Comparison of ENCODE assay signal across 20 mouse cellular contexts in the genomic region with DNA sequence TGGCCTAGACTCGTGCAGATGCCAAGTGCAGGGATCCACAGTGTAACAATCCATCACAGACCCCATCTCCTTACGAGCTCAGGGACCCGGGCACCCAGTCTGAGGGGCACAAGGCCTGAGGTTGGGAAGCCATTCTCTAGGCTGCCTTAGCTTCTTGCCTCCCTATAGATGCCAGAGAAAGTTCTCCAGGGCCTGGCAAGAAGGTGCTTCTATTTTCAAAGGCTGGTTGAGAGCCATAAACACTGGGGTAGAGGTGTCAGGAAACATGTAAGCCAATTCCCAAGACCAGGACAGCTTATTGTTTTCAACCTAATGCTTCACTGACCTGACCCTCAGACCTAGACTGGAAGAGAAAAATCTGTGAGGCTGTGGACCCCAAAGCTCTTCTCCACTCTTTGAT. TPM values are rescaled to one million over a fixed set of nuclear protein-coding genes. Genes with fewer than 3 reads are reported as not detected.
DNase-seq lines count a peak whose midpoint lies in the region; ATAC-seq lines count a peak whose summit lies in the region.
"Had no signal": no experiment of that assay in that cellular context is flagged by ENCODE, and none has a peak within 500 bp of the region (broad histone marks: within the 10 kb centered on the region; RNA-seq: fewer than 3 reads in every experiment).

No protein-coding gene starts in this region.

- H3K4me2 ChIP-seq in heart, embryonic 12.5 days = no peak overlapping the region

- peak; percentile 92 for DNase-seq in heart, adult 11 months
- DNase-seq: adrenal gland, adult 2 months; adrenal gland, adult 8-10 months; adrenal gland, postnatal 10 days; adrenal gland, postnatal 14 days; adrenal gland, postnatal 25 days; adrenal gland, postnatal 36 days; B cell, adult 2 months; cerebellum, adult 11 months; cerebellum, adult 11-12 months; cerebellum, adult 18-20 months; cerebellum, adult 2 months had no signal

- H3K27me3 ChIP-seq in heart, embryonic 12.5 days (replicated peaks) = no peaks in the 10 kb centered on the region
- H3K27me3 ChIP-seq: CH12.LX, Patski had no signal

- H3K4me3 ChIP-seq in heart, embryonic 12.5 days = no peak overlapping the region

- H3K9ac ChIP-seq in heart, embryonic 12.5 days = no peak overlapping the region

- H3K9me3 ChIP-seq in heart, embryonic 12.5 days (replicated peaks) = no peaks in the 10 kb centered on the region

- ATAC-seq in heart, embryonic 12.5 days (ENCODE audit: insufficient number of reproducible peaks, low FRiP score) = no peak
- ATAC-seq: activated CD4-positive, CD25-positive, alpha-beta regulatory T cell, adult 4 months; CD4-positive, CD25-positive, alpha-beta regulatory T cell, adult 4 months; Patski had no signal

- H3K4me1 ChIP-seq in heart, embryonic 12.5 days (replicated peaks) = peaks cover 62% of the 10 kb centered on the region

- no peak overlapping the region for H3K27ac ChIP-seq in heart, embryonic 12.5 days (ENCODE audit: poor library complexity, severe bottlenecking)

- H3K36me3 ChIP-seq in heart, embryonic 12.5 days = peaks cover 19% of the 10 kb centered on the region
- H3K36me3 ChIP-seq: G1E had no signal

- 85% methylated on average over 3 of the region's 3 CpGs for WGBS in heart, embryonic 12.5 days

RNA-seq across cellular contexts. Expression of gene Kcnj5, which starts 28.2 kb away (rescaled TPM):
- polyA plus RNA-seq in heart, embryonic 12.5 days (2016; fragmentation: Nextera tagmentation; extraction: Ambion mirVana) = 24.8 and 29.4 TPM in 2 replicates
- polyA plus RNA-seq: activated CD4-positive, CD25-positive, alpha-beta regulatory T cell, adult 4 months; C2C12; CD4-positive, CD25-positive, alpha-beta regulatory T cell, adult 4 months; G1E; Patski had no signal

RNA-seq across cellular contexts. Expression of gene Kcnj1, which starts 56.3 kb away (rescaled TPM):
- not detected in 2 replicates for polyA plus RNA-seq in heart, embryonic 12.5 days (2016; fragmentation: Nextera tagmentation; extraction: Ambion mirVana)
- polyA plus RNA-seq: activated CD4-positive, CD25-positive, alpha-beta regulatory T cell, adult 4 months; adrenal gland, adult 2 months; brain, embryonic 14.5 days; C2C12; CD4-positive, CD25-positive, alpha-beta regulatory T cell, adult 4 months; cerebellum, adult 2 months; G1E had no signal
